ENCODE assay signal across 9 mouse cellular contexts in the genomic region with DNA sequence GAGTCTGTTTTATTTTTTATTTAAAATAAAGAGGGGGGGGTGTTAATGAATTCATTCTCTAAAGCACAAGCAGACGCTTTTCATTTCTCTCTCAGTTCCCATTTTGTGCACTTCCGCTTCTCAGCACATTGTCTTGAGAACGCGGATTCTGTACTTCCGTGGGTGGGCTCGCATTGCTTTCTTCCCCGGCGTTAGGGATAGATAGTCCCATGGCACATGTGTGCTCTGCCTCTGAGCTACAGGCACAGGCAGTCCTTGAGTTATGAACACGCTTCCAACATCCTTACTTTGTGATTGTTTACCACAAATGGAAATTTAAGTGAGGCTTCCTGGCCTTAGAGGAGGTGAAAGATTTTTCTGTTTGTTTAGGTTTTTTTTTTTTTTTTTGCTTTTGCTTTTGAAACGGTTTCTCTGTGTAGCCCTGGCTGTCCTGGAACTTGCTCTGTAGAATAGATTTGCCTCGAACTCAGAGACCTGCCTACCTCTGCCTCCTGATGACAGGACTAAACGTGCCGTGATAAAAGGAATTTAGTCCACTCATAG. TPM values are rescaled to one million over a fixed set of nuclear protein-coding genes. Genes with fewer than 3 reads are reported as not detected.
DNase-seq lines count a peak whose midpoint lies in the region; ATAC-seq and TF ChIP-seq lines count a peak whose summit lies in the region.
"Had no signal": no experiment of that assay in that cellular context is flagged by ENCODE, and none has a peak within 500 bp of the region (broad histone marks: within the 10 kb centered on the region; RNA-seq: fewer than 3 reads in every experiment).

No protein-coding gene starts in this region.

- WGBS in neural tube, embryonic 12.5 days: 66% methylated on average over 13 of the region's 13 CpGs
- WGBS in heart, embryonic 11.5 days (ENCODE audit: insufficient replicate concordance): 69% methylated on average over 13 of the region's 13 CpGs
- WGBS in lung, postnatal 0 days: 45% methylated on average over 13 of the region's 13 CpGs
- 45% methylated on average over 13 of the region's 13 CpGs for WGBS in midbrain, embryonic 15.5 days

- ATAC-seq in neural tube, embryonic 12.5 days (ENCODE audit: low FRiP score, low read depth): no peak
- ATAC-seq in heart, embryonic 11.5 days (replicated peaks; ENCODE audit: insufficient number of reproducible peaks, low FRiP score, low TSS enrichment): no peak
- no peak for ATAC-seq in lung, postnatal 0 days
- no peak for ATAC-seq in frontal cortex, adult (ENCODE audit: low TSS enrichment)
- no peak for ATAC-seq in midbrain, embryonic 15.5 days (replicated peaks)

- TF ChIP-seq EP300 in lung, postnatal 0 days (IDR thresholded peaks at IDR 0.05): no peak

- H3K4me3 ChIP-seq in neural tube, embryonic 12.5 days: no peak overlapping the region
- H3K4me3 ChIP-seq in heart, embryonic 11.5 days (ENCODE audit: low read depth, low read length): no peak overlapping the region
- H3K4me3 ChIP-seq in lung, postnatal 0 days (ENCODE audit: low read depth, low read length): no peak overlapping the region
- no peak overlapping the region for H3K4me3 ChIP-seq in midbrain, embryonic 15.5 days

- no peak for DNase-seq in neural tube, embryonic 10.5 days (ENCODE audit: extremely low spot score, low spot score)
- DNase-seq in lung, postnatal 0 days (ENCODE audit: low spot score): no peak
- peak; percentile 66 for DNase-seq in thymus, postnatal 25 days
- no peak for DNase-seq in urinary bladder, postnatal 14 days (ENCODE audit: low spot score)

- H3K4me1 ChIP-seq in neural tube, embryonic 12.5 days: peaks cover 4% of the 10 kb centered on the region; the same call in 1 of the 2 replicates
- peaks cover 14% of the 10 kb centered on the region for H3K4me1 ChIP-seq in heart, embryonic 11.5 days (ENCODE audit: control insufficient read depth, insufficient read depth, low read length)
- 0 out of 2 replicates have a peak, but pooled peaks cover 3% of the 10 kb centered on the region for H3K4me1 ChIP-seq in lung, postnatal 0 days (ENCODE audit: insufficient read depth, low read depth, low read length)
- H3K4me1 ChIP-seq in midbrain, embryonic 15.5 days: peaks cover 5% of the 10 kb centered on the region; the same call in 1 of the 2 replicates

- no peaks in the 10 kb centered on the region for H3K9me3 ChIP-seq in neural tube, embryonic 12.5 days
- no peaks in the 10 kb centered on the region for H3K9me3 ChIP-seq in heart, embryonic 11.5 days (replicated peaks; ENCODE audit: control insufficient read depth, low read length)
- no peaks in the 10 kb centered on the region for H3K9me3 ChIP-seq in lung, postnatal 0 days (ENCODE audit: low read length)
- H3K9me3 ChIP-seq in midbrain, embryonic 15.5 days: no peaks in the 10 kb centered on the region

- H3K27ac ChIP-seq in neural tube, embryonic 12.5 days: no peak overlapping the region
- no peak overlapping the region for H3K27ac ChIP-seq in heart, embryonic 11.5 days (ENCODE audit: low read depth, low read length)
- no peak overlapping the region for H3K27ac ChIP-seq in lung, postnatal 0 days (ENCODE audit: low read length)
- H3K27ac ChIP-seq in midbrain, embryonic 15.5 days: no peak overlapping the region

- no peak for TF ChIP-seq CTCF in lung, postnatal 0 days (IDR thresholded peaks at IDR 0.05)

- no peaks in the 10 kb centered on the region for H3K36me3 ChIP-seq in neural tube, embryonic 12.5 days
- H3K36me3 ChIP-seq in heart, embryonic 11.5 days (ENCODE audit: control insufficient read depth, insufficient read depth, low read length): no peaks in the 10 kb centered on the region
- H3K36me3 ChIP-seq in lung, postnatal 0 days (ENCODE audit: insufficient read depth, low read length): no peaks in the 10 kb centered on the region
- no peaks in the 10 kb centered on the region for H3K36me3 ChIP-seq in midbrain, embryonic 15.5 days (replicated peaks)

- peak overlapping the region; percentile 47; the same call in 1 of the 2 replicates for H3K4me2 ChIP-seq in neural tube, embryonic 12.5 days (replicated peaks)
- H3K4me2 ChIP-seq in heart, embryonic 11.5 days: peak overlapping the region; percentile 2; the same call in 1 of the 2 replicates
- H3K4me2 ChIP-seq in lung, postnatal 0 days (replicated peaks; ENCODE audit: low read depth, low read length): 0 out of 2 replicates have a peak overlapping the region, but pooled peaks have one; percentile 48
- no peak overlapping the region for H3K4me2 ChIP-seq in midbrain, embryonic 15.5 days

- H3K9ac ChIP-seq in neural tube, embryonic 12.5 days: no peak overlapping the region
- no peak overlapping the region for H3K9ac ChIP-seq in heart, embryonic 11.5 days (ENCODE audit: low read depth, low read length)
- no peak overlapping the region for H3K9ac ChIP-seq in lung, postnatal 0 days (replicated peaks; ENCODE audit: low read depth)
- H3K9ac ChIP-seq in midbrain, embryonic 15.5 days: no peak overlapping the region

- H3K27me3 ChIP-seq in neural tube, embryonic 12.5 days (replicated peaks): no peaks in the 10 kb centered on the region
- no peaks in the 10 kb centered on the region for H3K27me3 ChIP-seq in heart, embryonic 11.5 days (ENCODE audit: control insufficient read depth, insufficient read depth, low read length)
- H3K27me3 ChIP-seq in lung, postnatal 0 days (replicated peaks; ENCODE audit: insufficient read depth, low read length): no peaks in the 10 kb centered on the region
- no peaks in the 10 kb centered on the region for H3K27me3 ChIP-seq in midbrain, embryonic 15.5 days (replicated peaks)

RNA-seq across cellular contexts. Expression of gene Olfr279, which starts 19.3 kb away (rescaled TPM):
- polyA plus RNA-seq in neural tube, embryonic 12.5 days (2016; fragmentation: Nextera tagmentation; extraction: Ambion mirVana): not detected in 2 replicates
- polyA plus RNA-seq in heart, embryonic 11.5 days (2014; fragmentation: Nextera tagmentation; extraction: Ambion mirVana): not detected in 2 replicates
- polyA plus RNA-seq in lung, postnatal 0 days (2015; fragmentation: Nextera tagmentation; extraction: Ambion mirVana): not detected in 2 replicates
- polyA plus RNA-seq in midbrain, embryonic 15.5 days (2015; fragmentation: Nextera tagmentation; extraction: Ambion mirVana): not detected in 2 replicates
- polyA plus RNA-seq: intestine, embryonic 14.5 days had no signal

RNA-seq across cellular contexts. Expression of gene Kansl2, which starts 22.6 kb away (rescaled TPM):
- polyA plus RNA-seq in neural tube, embryonic 12.5 days (2016; fragmentation: Nextera tagmentation; extraction: Ambion mirVana): 169 and 183 TPM in 2 replicates
- polyA plus RNA-seq in heart, embryonic 11.5 days (2014; fragmentation: Nextera tagmentation; extraction: Ambion mirVana): 75.9 and 77.5 TPM in 2 replicates
- 50.4 and 56.0 TPM in 2 replicates for polyA plus RNA-seq in lung, postnatal 0 days (2015; fragmentation: Nextera tagmentation; extraction: Ambion mirVana)
- 124 and 128 TPM in 2 replicates for polyA plus RNA-seq in midbrain, embryonic 15.5 days (2015; fragmentation: Nextera tagmentation; extraction: Ambion mirVana)

RNA-seq across cellular contexts. Expression of gene Lalba, which starts 28.9 kb away (rescaled TPM):
- polyA plus RNA-seq in neural tube, embryonic 12.5 days (2016; fragmentation: Nextera tagmentation; extraction: Ambion mirVana): not detected in 2 replicates
- polyA plus RNA-seq in heart, embryonic 11.5 days (2014; fragmentation: Nextera tagmentation; extraction: Ambion mirVana): not detected in 2 replicates
- polyA plus RNA-seq in lung, postnatal 0 days (2015; fragmentation: Nextera tagmentation; extraction: Ambion mirVana): 0.31 and 3.3 TPM in 2 replicates
- polyA plus RNA-seq in midbrain, embryonic 15.5 days (2015; fragmentation: Nextera tagmentation; extraction: Ambion mirVana): not detected in 2 replicates

RNA-seq across cellular contexts. Expression of gene OR5BS1P, which starts 41.8 kb away (rescaled TPM):
- not detected in 2 replicates for polyA plus RNA-seq in neural tube, embryonic 12.5 days (2016; fragmentation: Nextera tagmentation; extraction: Ambion mirVana)
- polyA plus RNA-seq in heart, embryonic 11.5 days (2014; fragmentation: Nextera tagmentation; extraction: Ambion mirVana): not detected in 2 replicates
- polyA plus RNA-seq in lung, postnatal 0 days (2015; fragmentation: Nextera tagmentation; extraction: Ambion mirVana): not detected in 2 replicates
- not detected in 2 replicates for polyA plus RNA-seq in midbrain, embryonic 15.5 days (2015; fragmentation: Nextera tagmentation; extraction: Ambion mirVana)
- polyA plus RNA-seq: intestine, embryonic 14.5 days had no signal

RNA-seq across cellular contexts. Expression of gene Olfr281, which starts 59.1 kb away (rescaled TPM):
- not detected in 2 replicates for polyA plus RNA-seq in neural tube, embryonic 12.5 days (2016; fragmentation: Nextera tagmentation; extraction: Ambion mirVana)
- polyA plus RNA-seq in heart, embryonic 11.5 days (2014; fragmentation: Nextera tagmentation; extraction: Ambion mirVana): not detected in 2 replicates
- polyA plus RNA-seq in lung, postnatal 0 days (2015; fragmentation: Nextera tagmentation; extraction: Ambion mirVana): not detected in 2 replicates
- polyA plus RNA-seq in midbrain, embryonic 15.5 days (2015; fragmentation: Nextera tagmentation; extraction: Ambion mirVana): 0.05 TPM in 1 of 2 replicates, not detected in the other
- polyA plus RNA-seq: intestine, embryonic 14.5 days had no signal
